Mouse (Mus musculus) testis, adult 2 months (tissue): Measurements from ENCODE around the gene Nxpe4. TPM values are rescaled to one million over a fixed set of nuclear protein-coding genes. Genes with fewer than 3 reads are reported as not detected.

Source experiments
- H3K27ac ChIP-seq: fragments of 200-500 bp; 2 replicates; pipeline ENCODE4 v1.5.1; 2012; ENCODE audit warnings: low read depth, low read length; ENCODE audit not compliant: control insufficient read depth, insufficient read depth
- H3K27me3 ChIP-seq: fragments of 200-500 bp; 2 replicates; pipeline ENCODE4 v1.6.1; 2012; ENCODE audit warnings: mild to moderate bottlenecking, low read length, moderate library complexity; ENCODE audit not compliant: control insufficient read depth, insufficient read depth
- H3K36me3 ChIP-seq: fragments of 200-500 bp; 2 replicates; pipeline ENCODE4 v1.6.1; 2012; ENCODE audit warnings: mild to moderate bottlenecking, low read length; ENCODE audit not compliant: control insufficient read depth, insufficient read depth
- H3K4me1 ChIP-seq: fragments of 200-500 bp; 2 replicates; pipeline ENCODE4 v1.6.1; 2012; ENCODE audit warnings: low read length; ENCODE audit not compliant: control insufficient read depth, insufficient read depth
- H3K4me3 ChIP-seq: fragments of 200-500 bp; 2 replicates; pipeline ENCODE4 v1.5.1; 2012; ENCODE audit warnings: low read depth, mild to moderate bottlenecking, low read length, moderate library complexity, mixed read lengths; ENCODE audit not compliant: control insufficient read depth
- CTCF ChIP-seq: fragments of 200-500 bp; IDR thresholded peaks from 2 replicates; pipeline ENCODE4 v1.5.1; 2012; ENCODE audit warnings: low read depth, mild to moderate bottlenecking, inconsistent platforms, low read length, moderate library complexity; ENCODE audit not compliant: control insufficient read depth, insufficient read depth, insufficient replicate concordance
- POLR2A ChIP-seq: fragments of 200-500 bp; IDR thresholded peaks from 2 replicates; pipeline ENCODE4 v1.6.1; 2012; ENCODE audit warnings: low read depth, mild to moderate bottlenecking, inconsistent platforms, low read length, moderate library complexity; ENCODE audit not compliant: control insufficient read depth
- polyA plus RNA-seq: library from polyadenylated mRNA; depleted of rRNA; stranded (reverse); fragments of >200 nt; gene quantifications from 2 replicates; pipeline ENCODE4 v1.2.3, GENCODE M21; 2012

Gene Nxpe4
- polyA plus RNA-seq, 1 experiment, result 0.84 TPM

DNA sequence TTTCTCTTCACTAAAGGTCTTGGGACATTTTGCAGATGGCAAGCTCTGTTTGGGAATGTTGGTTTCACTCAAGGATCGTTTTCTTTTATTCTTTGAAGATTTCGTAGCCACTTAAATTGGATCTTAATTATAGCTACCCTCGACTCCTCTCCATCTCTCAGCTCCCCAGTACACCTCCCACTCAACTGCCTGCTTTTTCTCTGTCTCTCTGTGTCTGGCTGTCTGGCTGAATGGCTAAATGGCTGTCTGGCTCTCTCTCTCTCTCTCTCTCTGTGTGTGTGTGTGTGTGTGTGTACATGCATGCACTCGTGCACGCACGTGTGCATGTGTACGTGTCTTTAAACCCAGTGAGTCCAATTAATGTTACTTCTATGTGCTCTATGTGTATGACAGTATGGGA lies 19.5 kb downstream of the Nxpe4 start:
- H3K4me1 ChIP-seq, result no peaks in the 10 kb centered on the region
- no peak overlapping the region for H3K27ac ChIP-seq
- H3K4me3 ChIP-seq, result no peak overlapping the region
- TF ChIP-seq POLR2A, result no peak
- no peak for TF ChIP-seq CTCF
- no peaks in the 10 kb centered on the region for H3K36me3 ChIP-seq
- H3K27me3 ChIP-seq, result no peaks in the 10 kb centered on the region

DNA sequence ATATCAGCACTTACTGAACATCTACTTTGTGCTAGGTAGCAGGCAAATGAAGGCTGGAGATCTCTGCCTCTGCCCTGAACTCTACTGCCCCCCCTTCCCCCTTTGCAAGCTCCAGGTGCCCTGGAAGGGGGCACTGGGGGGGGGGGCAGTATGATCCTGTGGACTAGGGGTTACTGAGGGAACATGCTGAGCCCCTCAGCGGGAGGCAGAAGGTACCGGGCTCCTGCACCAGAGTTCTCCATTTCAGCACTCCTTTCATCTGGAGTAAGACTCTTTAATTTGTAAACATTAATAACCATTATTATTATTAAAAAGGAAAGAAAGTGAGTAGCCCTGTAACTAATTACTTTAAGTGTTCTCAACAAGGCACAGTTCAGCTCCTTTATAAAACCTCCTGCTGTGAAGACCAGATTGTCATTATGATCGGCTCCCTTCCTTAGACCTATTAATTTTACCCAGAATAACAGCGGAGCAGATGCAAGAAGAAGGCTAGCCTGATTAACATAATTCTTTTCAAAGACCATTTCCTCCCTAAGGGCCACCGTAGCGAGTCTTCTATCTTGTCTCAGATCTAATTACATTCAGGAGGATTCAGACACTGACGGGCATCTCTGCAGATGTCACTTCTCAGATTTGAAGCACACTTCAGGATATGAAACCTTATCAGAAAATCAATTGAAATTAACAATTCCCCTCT lies 21.0 kb downstream of the Nxpe4 start:
- H3K27ac ChIP-seq, result no peak overlapping the region
- H3K27me3 ChIP-seq, result no peaks in the 10 kb centered on the region
- no peaks in the 10 kb centered on the region for H3K4me1 ChIP-seq
- TF ChIP-seq POLR2A (no peak), CTCF (no peak)
- H3K4me3 ChIP-seq, result no peak overlapping the region
- H3K36me3 ChIP-seq, result no peaks in the 10 kb centered on the region

DNA sequence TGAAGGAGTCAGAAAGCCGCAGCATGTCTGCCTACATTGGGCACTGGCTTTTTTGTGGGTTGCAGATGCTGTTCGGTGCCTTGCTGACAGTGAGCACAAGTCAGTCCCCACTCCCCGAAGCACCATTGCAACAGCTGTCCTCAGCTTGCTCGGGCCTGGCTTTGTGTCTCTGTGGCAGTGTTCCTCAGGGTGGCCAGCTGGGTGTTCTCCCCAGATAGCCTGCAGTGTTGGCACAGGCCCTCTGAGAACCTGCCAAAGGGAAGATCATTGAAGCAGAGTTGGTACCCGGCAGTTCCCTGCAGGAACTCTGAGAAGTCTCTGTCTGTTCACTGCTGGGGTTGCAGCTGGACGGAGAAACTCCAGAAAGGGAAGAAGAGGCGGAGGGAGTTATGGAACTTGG lies 22.5 kb downstream of the Nxpe4 start:
- TF ChIP-seq POLR2A, result no peak
- no peak for TF ChIP-seq CTCF
- Histone ChIP-seq H3K4me1 (no peaks in the 10 kb centered on the region), H3K27ac (no peak overlapping the region), H3K27me3 (no peaks in the 10 kb centered on the region), H3K36me3 (no peaks in the 10 kb centered on the region), H3K4me3 (no peak overlapping the region)

DNA sequence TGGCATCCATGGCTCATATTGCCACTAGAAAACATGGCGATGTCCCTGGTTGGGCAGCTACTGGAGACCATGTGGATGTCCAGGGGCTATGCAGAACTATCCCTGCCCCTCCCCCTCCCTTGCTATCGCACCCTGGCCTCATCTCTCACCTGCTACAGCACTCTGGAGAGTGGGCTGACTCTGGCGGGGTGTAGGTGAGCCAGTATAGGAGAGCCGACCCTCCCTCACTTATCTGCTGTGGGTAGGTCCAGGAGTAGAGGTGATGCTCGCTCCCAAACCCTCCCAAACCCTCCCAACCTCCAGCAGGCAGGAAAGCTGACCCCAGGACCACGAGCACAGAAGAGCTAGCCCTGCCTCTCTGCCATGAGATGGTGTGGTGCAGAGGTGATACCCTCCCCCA lies 27.0 kb downstream of the Nxpe4 start:
- Histone ChIP-seq H3K36me3 (no peaks in the 10 kb centered on the region), H3K4me3 (no peak overlapping the region), H3K27ac (no peak overlapping the region), H3K27me3 (no peaks in the 10 kb centered on the region), H3K4me1 (no peaks in the 10 kb centered on the region)
- TF ChIP-seq CTCF (no peak), POLR2A (no peak)

DNA sequence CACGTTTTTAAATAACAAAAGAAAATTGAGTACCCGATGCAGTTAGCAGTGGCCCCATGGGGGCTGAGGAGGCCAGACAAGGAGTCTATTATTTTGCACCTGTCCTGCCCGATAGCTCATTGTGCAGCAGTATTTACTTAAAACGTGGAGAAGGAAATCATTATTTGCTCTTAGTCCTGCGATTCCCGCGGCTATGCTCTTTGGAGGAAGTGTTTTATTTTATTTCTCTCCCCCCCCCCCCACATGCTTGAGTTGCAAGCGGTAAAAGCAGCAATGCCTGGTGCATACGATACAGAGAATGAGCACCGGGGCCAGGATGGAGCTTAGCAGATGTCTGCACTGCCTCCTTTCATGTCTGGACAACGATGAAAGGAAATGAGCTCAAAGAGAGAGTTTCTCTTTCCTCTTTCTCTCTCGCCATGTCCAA lies 35.6 kb downstream of the Nxpe4 start:
- Histone ChIP-seq H3K36me3 (no peaks in the 10 kb centered on the region), H3K27ac (no peak overlapping the region), H3K4me1 (no peaks in the 10 kb centered on the region), H3K4me3 (no peak overlapping the region), H3K27me3 (no peaks in the 10 kb centered on the region)
- no peak for TF ChIP-seq CTCF
- no peak for TF ChIP-seq POLR2A

DNA sequence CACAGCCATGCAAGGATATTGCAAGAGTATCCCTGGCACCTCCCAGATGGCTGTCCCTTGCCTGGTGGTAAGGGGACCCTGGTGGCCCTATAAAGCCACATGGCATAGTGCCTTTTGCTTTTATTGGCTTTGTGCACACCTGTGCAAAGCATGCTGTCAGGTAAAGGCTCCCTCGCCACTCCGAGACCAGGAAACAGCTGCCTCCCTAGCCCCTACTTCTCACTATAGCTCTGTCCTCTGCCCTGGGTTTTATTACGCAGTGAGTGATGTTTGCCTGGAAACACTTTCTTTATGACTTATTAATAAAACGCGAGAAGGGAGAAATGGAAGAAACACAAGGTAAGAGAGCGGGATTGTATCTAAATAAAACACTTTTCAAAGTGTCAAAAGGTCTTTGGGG lies 49.1 kb downstream of the Nxpe4 start:
- H3K4me3 ChIP-seq, result no peak overlapping the region
- no peaks in the 10 kb centered on the region for H3K36me3 ChIP-seq
- no peaks in the 10 kb centered on the region for H3K4me1 ChIP-seq
- H3K27me3 ChIP-seq, result no peaks in the 10 kb centered on the region
- no peak for TF ChIP-seq POLR2A
- no peak for TF ChIP-seq CTCF
- H3K27ac ChIP-seq, result no peak overlapping the region

DNA sequence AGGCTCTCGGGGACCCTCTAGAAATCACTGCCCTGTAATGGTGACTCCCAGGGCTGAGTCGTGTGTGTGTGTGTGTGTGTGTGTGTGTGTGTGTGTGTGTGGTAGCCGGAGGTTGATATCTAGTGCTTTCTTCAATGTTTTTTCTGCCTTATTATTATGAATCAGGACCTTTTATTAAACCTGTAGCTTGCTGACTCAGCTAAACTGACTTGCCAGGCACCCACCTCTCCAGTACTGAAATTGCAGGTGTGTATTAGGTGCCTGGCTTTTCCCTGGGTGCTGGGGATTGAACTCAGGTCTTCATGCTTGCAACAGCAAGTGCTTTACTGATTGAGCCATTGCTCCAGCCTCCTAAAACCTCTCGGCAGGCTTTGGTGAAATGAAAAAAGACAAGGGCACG lies 50.1 kb downstream of the Nxpe4 start:
- no peaks in the 10 kb centered on the region for H3K36me3 ChIP-seq
- H3K4me3 ChIP-seq, result no peak overlapping the region
- TF ChIP-seq POLR2A (no peak), CTCF (no peak)
- no peaks in the 10 kb centered on the region for H3K4me1 ChIP-seq
- H3K27ac ChIP-seq, result no peak overlapping the region
- H3K27me3 ChIP-seq, result no peaks in the 10 kb centered on the region

DNA sequence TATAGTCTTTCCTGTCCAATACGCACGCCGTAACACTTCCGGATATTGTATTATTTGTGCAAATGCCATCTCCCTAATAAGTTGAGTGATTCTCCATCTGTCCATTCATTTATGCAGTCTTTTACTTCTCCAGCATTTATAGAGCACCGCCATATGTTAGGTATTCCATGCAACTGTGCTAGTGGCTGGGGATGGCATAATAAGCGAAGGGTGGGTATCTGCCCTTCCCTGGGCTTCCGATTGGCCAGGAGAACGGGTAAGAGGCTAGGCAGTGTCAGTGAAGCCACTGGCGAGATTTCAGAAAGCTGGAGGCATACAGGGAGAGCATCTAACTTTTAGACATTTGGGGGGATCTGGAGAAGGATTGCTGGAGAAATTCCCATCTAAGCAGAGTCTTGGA lies 52.9 kb downstream of the Nxpe4 start:
- no peak overlapping the region for H3K27ac ChIP-seq
- H3K27me3 ChIP-seq, result no peaks in the 10 kb centered on the region
- no peaks in the 10 kb centered on the region for H3K36me3 ChIP-seq
- H3K4me3 ChIP-seq, result no peak overlapping the region
- H3K4me1 ChIP-seq, result no peaks in the 10 kb centered on the region
- TF ChIP-seq CTCF, result no peak
- TF ChIP-seq POLR2A, result no peak
